Mouse (Mus musculus) lung, adult 2 months (tissue): ENCODE data around the gene Mpnd. TPM values are rescaled to one million over a fixed set of nuclear protein-coding genes. Genes with fewer than 3 reads are reported as not detected.
"Not testable (repeated sequence)": the region's sequence is repeated elsewhere in the genome, so short reads cannot be mapped to it uniquely, and the experiment has no call there.

Experiments
- DNase-seq: peaks from one replicate; pipeline ENCODE4 v3.0.0; 2022
- H3K4me1 ChIP-seq: fragments of 200-500 bp; 2 replicates; pipeline ENCODE4 v1.6.1; 2011; ENCODE audit warnings: low read length; ENCODE audit not compliant: control insufficient read depth, insufficient read depth
- H3K4me3 ChIP-seq: fragments of 200-500 bp; replicated peaks from 2 replicates; pipeline ENCODE3; 2011; ENCODE audit warnings: low read depth, mild to moderate bottlenecking, control low read depth, low read length; ENCODE audit errors: extremely low read depth
- CTCF ChIP-seq: fragments of 200-500 bp; IDR thresholded peaks from 2 replicates; pipeline ENCODE4 v1.5.1; 2011; ENCODE audit warnings: mild to moderate bottlenecking, low read length, control low read depth; ENCODE audit not compliant: insufficient read depth
- POLR2A ChIP-seq: fragments of 200-500 bp; IDR thresholded peaks from 2 replicates; pipeline ENCODE4 v1.6.1; 2011; ENCODE audit warnings: low read depth, mild to moderate bottlenecking, control low read depth, low read length, borderline replicate concordance; ENCODE audit errors: extremely low read depth
- WGBS: fragments of 180-500 bp; shearing (Covaris S2); methylation state at CpG from one replicate; pipeline ENCODE4 v1.1.7; 2018; 5-methylcytosine and 5-hydroxymethylcytosine counted together
- polyA plus RNA-seq: library from polyadenylated mRNA; depleted of rRNA; stranded (reverse); fragments of >200 nt; gene quantifications from 2 replicates; pipeline ENCODE4 v1.2.3, GENCODE M21; 2012; rRNA removed

Gene Mpnd
- polyA plus RNA-seq, 1 experiment: 103 TPM

- no peak for TF ChIP-seq POLR2A
- TF ChIP-seq CTCF: no peak
- DNase-seq: no peak
- H3K4me1 ChIP-seq: no peaks in the 10 kb centered on the region
- WGBS: 78% methylated on average over 5 of the region's 5 CpGs
- H3K4me3 ChIP-seq: no peak overlapping the region
Measured at GRCm38 (mm10) chr17:56051369-56051768, 45.9 kb downstream of the Mpnd start.

GRCm38 (mm10) chr17:56054938-56055337 is 49.4 kb downstream of the Mpnd start:
- DNase-seq: no peak
- no peak for TF ChIP-seq POLR2A
- no peak for TF ChIP-seq CTCF
- Histone ChIP-seq H3K4me1 (no peaks in the 10 kb centered on the region), H3K4me3 (no peak overlapping the region)

- no peak for DNase-seq
- H3K4me3 ChIP-seq: no peak overlapping the region
- 62% methylated on average over 4 of the region's 4 CpGs for WGBS
- H3K4me1 ChIP-seq: no peaks in the 10 kb centered on the region
- TF ChIP-seq POLR2A: no peak
- no peak for TF ChIP-seq CTCF
Measured at GRCm38 (mm10) chr17:56055945-56056678, 50.6 kb downstream of the Mpnd start.

GRCm38 (mm10) chr17:56057381-56058120 is 52.0 kb downstream of the Mpnd start:
- Histone ChIP-seq H3K4me3 (no peak overlapping the region), H3K4me1 (no peaks in the 10 kb centered on the region)
- TF ChIP-seq POLR2A (no peak), CTCF (no peak)
- WGBS: 85% methylated on average over 11 of the region's 11 CpGs
- no peak for DNase-seq

GRCm38 (mm10) chr17:56062081-56062480 is 56.6 kb downstream of the Mpnd start:
- H3K4me3 ChIP-seq: no peak overlapping the region
- 94% methylated on average over 7 of the region's 7 CpGs for WGBS
- DNase-seq: no peak
- TF ChIP-seq POLR2A: no peak
- no peak for TF ChIP-seq CTCF
- H3K4me1 ChIP-seq: no peaks in the 10 kb centered on the region

GRCm38 (mm10) chr17:56065715-56066114 is 60.2 kb downstream of the Mpnd start:
- not testable (repeated sequence) for DNase-seq, H3K4me3 ChIP-seq, H3K4me1 ChIP-seq
- whole genome bisulfite sequencing: 65% methylated on average over 6 of the region's 6 CpGs

Other genes starting within 250 kb of the Mpnd start
- gene Zfp119a, start 126.8 kb upstream of the Mpnd start, polyA plus RNA-seq: 0.35 and 0.90 TPM in 2 replicates
- 0.96 and 1.2 TPM in 2 replicates for gene Zfp959, start 113.6 kb upstream of the Mpnd start, polyA plus RNA-seq
- 0.29 and 0.70 TPM in 2 replicates for gene Zfp119b, start 56.2 kb upstream of the Mpnd start, polyA plus RNA-seq
- gene Ebi3, start 53.1 kb upstream of the Mpnd start, polyA plus RNA-seq: 7.3 and 12.4 TPM in 2 replicates
- 8.8 and 9.5 TPM in 2 replicates for gene Yju2, start 46.6 kb upstream of the Mpnd start, polyA plus RNA-seq
- 1.6 and 1.9 TPM in 2 replicates for gene Shd, start 35.2 kb upstream of the Mpnd start, polyA plus RNA-seq
- 0.17 and 0.31 TPM in 2 replicates for gene Fsd1, start 19.2 kb upstream of the Mpnd start, polyA plus RNA-seq
- 53.4 and 60.4 TPM in 2 replicates for gene Stap2, start 127 bp upstream of the Mpnd start, polyA plus RNA-seq
- 72.8 and 74.1 TPM in 2 replicates for gene Sh3gl1, start 30.9 kb downstream of the Mpnd start, polyA plus RNA-seq
- gene Chaf1a, start 34.7 kb downstream of the Mpnd start, polyA plus RNA-seq: 1.6 and 2.3 TPM in 2 replicates
- gene Ubxn6, start 69.3 kb downstream of the Mpnd start, polyA plus RNA-seq: 59.3 and 69.3 TPM in 2 replicates
- 44.8 and 47.2 TPM in 2 replicates for gene Hdgfl2, start 73.9 kb downstream of the Mpnd start, polyA plus RNA-seq
- gene Plin4, start 104.1 kb downstream of the Mpnd start, polyA plus RNA-seq: 25.2 and 38.9 TPM in 2 replicates
- gene Plin5, start 111.9 kb downstream of the Mpnd start, polyA plus RNA-seq: 5.5 and 8.6 TPM in 2 replicates
- gene Lrg1, start 116.3 kb downstream of the Mpnd start, polyA plus RNA-seq: 174 and 240 TPM in 2 replicates
- gene Sema6b, start 134.6 kb downstream of the Mpnd start, polyA plus RNA-seq: 12.5 and 21.2 TPM in 2 replicates
- gene Tnfaip8l1, start 156.8 kb downstream of the Mpnd start, polyA plus RNA-seq: 3.5 and 3.6 TPM in 2 replicates
- 42.4 and 48.7 TPM in 2 replicates for gene Mydgf, start 178.2 kb downstream of the Mpnd start, polyA plus RNA-seq
- gene Dpp9, start 213.2 kb downstream of the Mpnd start, polyA plus RNA-seq: 65.8 and 71.9 TPM in 2 replicates